ENCODE assay signal across 10 mouse cellular contexts in genomic region chr6:31371140-31371539, GRCm38 (mm10). TPM values are rescaled to one million over a fixed set of nuclear protein-coding genes. Genes with fewer than 3 reads are reported as not detected.
DNase-seq lines count a peak whose midpoint lies in the region; ATAC-seq and TF ChIP-seq lines count a peak whose summit lies in the region.
"Had no signal": no experiment of that assay in that cellular context is flagged by ENCODE, and none has a peak within 500 bp of the region (broad histone marks: within the 10 kb centered on the region; RNA-seq: fewer than 3 reads in every experiment).

No protein-coding gene starts in this region.

- H3K36me3 ChIP-seq in E14TG2a.4 (ENCODE audit: insufficient read depth, low read length), result no peaks in the 10 kb centered on the region
- no peaks in the 10 kb centered on the region for H3K36me3 ChIP-seq in kidney, postnatal 0 days (ENCODE audit: insufficient read depth, low read length)
- no peaks in the 10 kb centered on the region for H3K36me3 ChIP-seq in intestine, postnatal 0 days (ENCODE audit: control insufficient read depth, insufficient read depth)
- H3K36me3 ChIP-seq: liver, embryonic 15.5 days had no signal

- no peak for TF ChIP-seq CTCF in E14TG2a.4 (conservative IDR thresholded peaks at IDR 0.05; ENCODE audit: low read length)
- TF ChIP-seq CTCF in kidney, postnatal 0 days (IDR thresholded peaks at IDR 0.05; ENCODE audit: low read depth), result no peak
- TF ChIP-seq CTCF in intestine, postnatal 0 days (IDR thresholded peaks at IDR 0.05; ENCODE audit: low read depth), result no peak

- no peaks in the 10 kb centered on the region for H3K9me3 ChIP-seq in E14TG2a.4 (ENCODE audit: low read length)
- H3K9me3 ChIP-seq in kidney, postnatal 0 days (replicated peaks; ENCODE audit: low read length), result no peaks in the 10 kb centered on the region
- no peaks in the 10 kb centered on the region for H3K9me3 ChIP-seq in intestine, postnatal 0 days (ENCODE audit: control insufficient read depth)
- H3K9me3 ChIP-seq: liver, embryonic 15.5 days had no signal

- peak overlapping the region; percentile 58 for H3K4me3 ChIP-seq in E14TG2a.4 (replicated peaks; ENCODE audit: low read length)
- no peak overlapping the region for H3K4me3 ChIP-seq in kidney, postnatal 0 days (replicated peaks; ENCODE audit: low read depth, low read length)
- no peak overlapping the region for H3K4me3 ChIP-seq in intestine, postnatal 0 days (ENCODE audit: low read depth, low read length)
- H3K4me3 ChIP-seq: liver, embryonic 15.5 days had no signal

- ATAC-seq in kidney, postnatal 0 days (replicated peaks; ENCODE audit: low FRiP score, low read depth), result no peak
- no peak for ATAC-seq in intestine, postnatal 0 days
- ATAC-seq: hindbrain, embryonic 16.5 days had no signal

- no peak overlapping the region for H3K4me2 ChIP-seq in kidney, postnatal 0 days (ENCODE audit: low read length)
- no peak overlapping the region for H3K4me2 ChIP-seq in intestine, postnatal 0 days (replicated peaks; ENCODE audit: low read depth)
- H3K4me2 ChIP-seq: liver, embryonic 15.5 days had no signal

- peaks cover 3% of the 10 kb centered on the region; the same call in 1 of the 2 replicates for H3K27me3 ChIP-seq in E14TG2a.4 (ENCODE audit: insufficient read depth, low read length)
- H3K27me3 ChIP-seq in kidney, postnatal 0 days (ENCODE audit: insufficient read depth, low read length), result no peaks in the 10 kb centered on the region
- no peaks in the 10 kb centered on the region for H3K27me3 ChIP-seq in intestine, postnatal 0 days (replicated peaks; ENCODE audit: control insufficient read depth, insufficient read depth, low read length)
- H3K27me3 ChIP-seq: liver, embryonic 15.5 days had no signal

- peaks cover 51% of the 10 kb centered on the region for H3K4me1 ChIP-seq in E14TG2a.4 (replicated peaks; ENCODE audit: low read depth, low read length)
- H3K4me1 ChIP-seq in kidney, postnatal 0 days (replicated peaks; ENCODE audit: insufficient read depth, low read length), result no peaks in the 10 kb centered on the region
- no peaks in the 10 kb centered on the region for H3K4me1 ChIP-seq in intestine, postnatal 0 days (replicated peaks; ENCODE audit: control insufficient read depth, insufficient read depth, low read length)
- H3K4me1 ChIP-seq: liver, embryonic 15.5 days had no signal

- H3K27ac ChIP-seq in kidney, postnatal 0 days, result peak overlapping the region; percentile 80
- no peak overlapping the region for H3K27ac ChIP-seq in intestine, postnatal 0 days (ENCODE audit: low read depth, low read length)
- H3K27ac ChIP-seq: liver, embryonic 15.5 days had no signal

- peak; percentile 29 for DNase-seq in adrenal gland, adult 2 months
- DNase-seq in adrenal gland, postnatal 10 days, result no peak
- DNase-seq in heart, adult 9 months (ENCODE audit: low spot score in 2 of 2), result peak; percentile 69 to 75
- peak; percentile 36 for DNase-seq in kidney, postnatal 0 days (ENCODE audit: low spot score)
- no peak for DNase-seq in cerebellum, postnatal 36 days
- no peak for DNase-seq in spleen, adult 18-20 months

- 75% methylated on average over 3 of the region's 3 CpGs for WGBS in kidney, postnatal 0 days
- 82% methylated on average over 3 of the region's 3 CpGs for WGBS in intestine, postnatal 0 days

- H3K9ac ChIP-seq in kidney, postnatal 0 days (ENCODE audit: low read depth, low read length), result no peak overlapping the region
- H3K9ac ChIP-seq in intestine, postnatal 0 days (ENCODE audit: low read depth, low read length), result no peak overlapping the region
- H3K9ac ChIP-seq: liver, embryonic 15.5 days had no signal

RNA-seq across cellular contexts. Expression of gene Mkln1, which starts 27.4 kb away (rescaled TPM):
- total RNA-seq in adrenal gland, adult 2 months (2021), result 100 to 1,000 TPM; 155 to 192 TPM
- 15.6 and 34.5 TPM in 2 replicates for polyA plus RNA-seq in adrenal gland, adult 2 months (2012; rRNA removed)
- 100 to 1,000 TPM; 168 to 186 TPM for total RNA-seq in adrenal gland, postnatal 10 days (2021)
- 159 and 174 TPM in 2 replicates for polyA plus RNA-seq in kidney, postnatal 0 days (2015; fragmentation: Nextera tagmentation; extraction: Ambion mirVana)
- 109 and 119 TPM in 2 replicates for polyA plus RNA-seq in intestine, postnatal 0 days (2015; fragmentation: Nextera tagmentation; extraction: Ambion mirVana)

Comparison
In these comparisons a context has a peak if more than half of its experiments do, and no peak if none do; other contexts are left out.
1. DNase-seq: peak in adrenal gland, adult 2 months (single experiment), heart, adult 9 months (2 of 2) and kidney, postnatal 0 days (single experiment); none in adrenal gland, postnatal 10 days (single experiment), cerebellum, postnatal 36 days (0 of 2) and spleen, adult 18-20 months (0 of 2).